Mouse (Mus musculus): ENCODE measurements around the gene Hook2. TPM values are rescaled to one million over a fixed set of nuclear protein-coding genes. Genes with fewer than 3 reads are reported as not detected.

The Hook2 gene
- polyA plus RNA-seq, 1 experiment from 2014 or later = 7.7 TPM

DNA sequence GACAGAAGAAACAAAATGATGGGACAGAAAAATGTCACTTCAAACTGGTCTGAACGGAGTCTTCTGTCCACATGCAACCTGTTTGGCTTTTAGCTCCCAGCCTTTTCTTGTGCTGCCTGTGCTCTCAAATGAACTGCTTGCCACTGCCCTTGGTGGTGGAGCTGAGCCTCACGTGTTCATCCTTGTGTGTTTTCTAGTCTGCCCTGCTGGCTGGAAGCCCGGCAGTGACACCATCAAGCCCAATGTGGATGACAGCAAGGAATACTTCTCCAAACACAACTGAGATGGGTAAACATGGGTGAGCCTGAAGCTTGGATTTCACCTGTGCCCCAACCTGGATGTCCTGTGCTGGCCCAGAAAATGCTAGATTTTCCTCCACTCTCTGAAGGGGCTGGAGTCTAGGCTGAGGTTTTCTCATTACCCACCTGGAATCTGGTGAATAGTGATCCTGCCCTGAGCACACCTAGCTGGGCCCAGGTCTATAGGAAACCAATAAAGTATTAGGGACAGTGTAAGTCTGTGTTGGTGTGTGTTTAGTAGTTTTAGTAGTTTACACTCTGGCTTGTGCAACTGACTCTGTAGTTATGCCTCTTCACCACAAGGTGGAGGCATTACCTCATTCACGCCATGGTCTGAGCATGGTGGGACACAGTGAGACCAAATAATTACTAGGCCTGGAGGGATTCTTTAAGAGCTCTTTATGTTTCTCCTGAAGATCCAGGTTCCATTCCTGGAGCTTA, 16.4 kb upstream of the Hook2 start:
- no peaks in the 10 kb centered on the region for H3K9me3 ChIP-seq (replicated peaks)
- H3K36me3 ChIP-seq = peaks cover 45% of the 10 kb centered on the region
- no peak overlapping the region for H3K4me3 ChIP-seq
- no peak overlapping the region for H3K9ac ChIP-seq
- peaks cover 33% of the 10 kb centered on the region for H3K4me1 ChIP-seq (replicated peaks)
- H3K4me2 ChIP-seq = peak overlapping the region; percentile 11; the same call in 1 of the 2 replicates
- no peak overlapping the region for H3K27ac ChIP-seq (ENCODE audit: poor library complexity, severe bottlenecking)
- 71% methylated on average over 4 of the region's 4 CpGs for WGBS
- H3K27me3 ChIP-seq (replicated peaks) = no peaks in the 10 kb centered on the region
- ATAC-seq (ENCODE audit: insufficient number of reproducible peaks, low FRiP score) = no peak

DNA sequence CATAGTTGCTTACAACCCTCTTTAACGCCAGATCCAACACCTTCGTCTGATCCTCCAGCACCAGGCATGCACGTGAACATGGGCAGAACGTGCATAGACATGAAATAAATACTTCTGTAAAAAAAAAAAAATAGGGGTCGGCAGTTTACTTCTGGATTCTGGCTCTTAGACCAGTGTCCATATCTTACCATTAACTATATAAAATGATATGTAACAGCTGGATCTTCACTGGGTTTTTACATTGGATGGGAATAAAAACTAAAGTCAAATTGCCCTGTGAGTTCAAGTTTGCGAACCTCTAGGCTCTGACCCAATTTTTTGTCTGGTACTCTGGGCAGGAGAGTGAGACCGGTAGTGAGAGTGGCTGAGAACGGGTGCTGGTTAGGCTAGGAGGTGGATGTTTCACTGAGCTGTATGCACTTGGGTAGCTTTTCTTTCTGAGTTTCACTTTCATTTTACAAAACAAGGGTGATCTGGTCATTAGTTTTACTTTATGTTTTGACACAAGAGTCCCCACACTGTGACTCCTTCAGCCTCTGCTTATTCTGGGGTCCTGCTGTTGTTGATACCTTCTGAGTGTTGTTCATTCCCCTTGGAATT, 15.8 kb upstream of the Hook2 start:
- H3K27me3 ChIP-seq (replicated peaks) = no peaks in the 10 kb centered on the region
- 79% methylated on average over 8 of the region's 8 CpGs for WGBS
- H3K9ac ChIP-seq = no peak overlapping the region
- 0 out of 2 replicates have a peak overlapping the region, but pooled peaks have one; percentile 95 for H3K4me2 ChIP-seq
- no peaks in the 10 kb centered on the region for H3K9me3 ChIP-seq (replicated peaks)
- peaks cover 45% of the 10 kb centered on the region for H3K36me3 ChIP-seq
- H3K4me3 ChIP-seq = no peak overlapping the region
- ATAC-seq (ENCODE audit: insufficient number of reproducible peaks, low FRiP score) = no peak
- H3K4me1 ChIP-seq (replicated peaks) = peaks cover 40% of the 10 kb centered on the region
- H3K27ac ChIP-seq (ENCODE audit: poor library complexity, severe bottlenecking) = no peak overlapping the region

DNA sequence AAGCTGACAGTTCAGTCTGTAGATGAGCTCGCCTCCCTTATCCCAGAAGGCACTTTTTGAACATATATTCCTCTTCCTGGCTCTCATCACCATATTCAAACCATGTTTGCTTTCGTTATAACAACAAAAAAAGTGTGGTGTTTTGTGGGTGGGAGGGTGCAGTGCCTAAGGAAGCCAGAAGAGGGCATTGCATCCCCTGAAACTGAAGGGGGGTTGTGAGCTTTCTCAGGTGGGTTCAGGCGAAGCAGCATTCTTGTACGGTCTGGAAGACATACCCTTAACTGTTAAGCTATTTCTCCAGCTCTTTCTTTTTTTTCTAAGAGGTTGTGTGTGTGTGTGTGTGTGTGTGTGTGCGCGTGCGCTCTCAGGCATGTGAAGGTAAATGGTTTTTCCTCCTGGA, 15.0 kb upstream of the Hook2 start:
- H3K27me3 ChIP-seq (replicated peaks) = no peaks in the 10 kb centered on the region
- peak overlapping the region; percentile 71 for H3K27ac ChIP-seq (ENCODE audit: poor library complexity, severe bottlenecking)
- peaks cover 46% of the 10 kb centered on the region for H3K4me1 ChIP-seq (replicated peaks)
- no peak for ATAC-seq (ENCODE audit: insufficient number of reproducible peaks, low FRiP score)
- 35% methylated on average over 7 of the region's 7 CpGs for WGBS
- H3K36me3 ChIP-seq = peaks cover 45% of the 10 kb centered on the region
- H3K9me3 ChIP-seq (replicated peaks) = no peaks in the 10 kb centered on the region
- H3K9ac ChIP-seq = peak overlapping the region; percentile 69; the same call in 1 of the 2 replicates
- peak overlapping the region; percentile 55; the same call in 1 of the 2 replicates for H3K4me3 ChIP-seq
- H3K4me2 ChIP-seq = peak overlapping the region; percentile 95

DNA sequence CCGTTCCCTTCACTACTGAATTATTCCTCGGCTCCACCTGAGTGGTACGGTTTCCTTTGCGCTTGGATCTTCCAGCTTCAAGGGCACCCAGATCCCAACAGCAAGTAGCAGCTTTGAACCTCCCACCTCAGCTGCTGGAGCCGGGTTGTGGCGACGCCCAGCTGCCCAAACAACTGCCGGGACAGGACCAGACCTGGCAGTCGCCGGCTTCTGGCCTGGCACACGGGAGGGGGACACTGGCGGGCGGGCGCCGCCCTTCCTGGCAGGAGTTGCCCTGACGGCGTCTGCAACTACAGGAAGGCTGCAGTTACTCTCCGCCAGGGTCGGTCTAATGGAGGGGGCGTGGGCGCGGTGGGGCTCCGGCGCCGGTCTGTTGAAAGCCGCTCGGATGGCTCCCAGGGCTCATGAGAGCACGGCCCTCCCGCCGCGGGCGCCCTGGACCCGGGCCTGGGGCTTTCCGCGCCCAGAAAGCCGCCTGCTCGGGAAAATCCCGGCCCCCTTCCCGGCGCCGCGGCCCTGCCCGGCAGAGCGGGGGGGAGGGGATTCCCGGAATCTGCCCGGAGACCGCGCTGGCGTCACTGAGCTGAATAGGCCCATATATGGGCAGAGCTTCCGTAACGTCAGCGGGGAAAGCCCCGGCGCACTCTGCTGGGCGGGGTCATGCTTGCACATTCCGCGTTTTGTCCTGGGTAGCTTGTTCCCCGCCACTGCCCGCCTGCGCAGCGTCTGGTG, 14.2 kb upstream of the Hook2 start:
- Histone ChIP-seq H3K4me3 (peak overlapping the region; percentile 55), H3K4me1 (replicated peaks) (peaks cover 46% of the 10 kb centered on the region), H3K9ac (peak overlapping the region; percentile 78), H3K4me2 (peak overlapping the region; percentile 95), H3K27ac (ENCODE audit: poor library complexity, severe bottlenecking) (peak overlapping the region; percentile 71), H3K9me3 (replicated peaks) (no peaks in the 10 kb centered on the region), H3K27me3 (replicated peaks) (no peaks in the 10 kb centered on the region), H3K36me3 (peaks cover 39% of the 10 kb centered on the region)
- ATAC-seq (ENCODE audit: insufficient number of reproducible peaks, low FRiP score) = peak; percentile 85
- under 1% methylated on average over 61 of the region's 61 CpGs for WGBS

DNA sequence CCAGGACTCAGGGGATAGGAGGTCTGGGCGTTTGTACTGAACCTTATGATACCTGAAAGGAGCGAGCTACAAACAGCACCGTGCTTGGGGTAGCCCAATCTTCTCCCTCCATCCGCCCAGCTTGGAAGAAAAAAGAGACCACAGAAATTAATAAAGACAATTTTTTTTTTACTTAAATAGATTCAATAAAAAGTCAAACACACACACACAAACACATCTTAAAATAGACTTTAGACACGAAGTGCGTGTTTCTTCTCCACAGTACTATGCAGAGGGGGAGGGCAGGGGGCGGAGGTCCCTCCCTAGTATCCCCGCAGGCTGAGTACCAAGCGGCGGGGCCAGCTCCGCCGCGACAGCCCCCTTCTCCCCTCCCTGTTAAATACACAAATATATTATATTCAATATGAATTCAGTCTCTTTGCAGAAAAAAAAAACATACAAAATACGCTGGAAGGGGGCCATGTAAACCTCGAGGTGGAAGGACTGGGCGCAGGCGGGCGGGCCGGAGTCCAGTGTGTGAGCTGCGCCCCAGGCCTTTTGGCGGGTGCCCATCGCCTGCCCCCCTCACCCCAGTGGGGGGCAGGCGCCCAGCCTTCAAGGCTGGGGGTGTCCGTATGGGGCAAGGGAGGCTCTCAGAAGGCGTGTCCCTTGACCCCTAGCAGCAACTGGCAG, 13.5 kb upstream of the Hook2 start:
- H3K9me3 ChIP-seq (replicated peaks) = no peaks in the 10 kb centered on the region
- H3K4me2 ChIP-seq = peak overlapping the region; percentile 95
- peak overlapping the region; percentile 55 for H3K4me3 ChIP-seq
- H3K4me1 ChIP-seq (replicated peaks) = peaks cover 51% of the 10 kb centered on the region
- peak overlapping the region; percentile 71 for H3K27ac ChIP-seq (ENCODE audit: poor library complexity, severe bottlenecking)
- H3K27me3 ChIP-seq (replicated peaks) = no peaks in the 10 kb centered on the region
- no peak for ATAC-seq (ENCODE audit: insufficient number of reproducible peaks, low FRiP score)
- H3K36me3 ChIP-seq = peaks cover 32% of the 10 kb centered on the region
- H3K9ac ChIP-seq = peak overlapping the region; percentile 78
- under 1% methylated on average over 25 of the region's 25 CpGs for WGBS

- Histone ChIP-seq H3K9ac (peak overlapping the region; percentile 78), H3K4me3 (peak overlapping the region; percentile 55), H3K36me3 (peaks cover 25% of the 10 kb centered on the region), H3K9me3 (replicated peaks) (no peaks in the 10 kb centered on the region), H3K27ac (ENCODE audit: poor library complexity, severe bottlenecking) (peak overlapping the region; percentile 71), H3K4me2 (peak overlapping the region; percentile 95), H3K27me3 (replicated peaks) (no peaks in the 10 kb centered on the region), H3K4me1 (replicated peaks) (peaks cover 58% of the 10 kb centered on the region)
- no peak for ATAC-seq (ENCODE audit: insufficient number of reproducible peaks, low FRiP score)
- WGBS = 1% methylated on average over 70 of the region's 70 CpGs
These were observed 12.8 kb upstream of the Hook2 start for GRCm38 (mm10) chr8:84977435-84978247.

DNA sequence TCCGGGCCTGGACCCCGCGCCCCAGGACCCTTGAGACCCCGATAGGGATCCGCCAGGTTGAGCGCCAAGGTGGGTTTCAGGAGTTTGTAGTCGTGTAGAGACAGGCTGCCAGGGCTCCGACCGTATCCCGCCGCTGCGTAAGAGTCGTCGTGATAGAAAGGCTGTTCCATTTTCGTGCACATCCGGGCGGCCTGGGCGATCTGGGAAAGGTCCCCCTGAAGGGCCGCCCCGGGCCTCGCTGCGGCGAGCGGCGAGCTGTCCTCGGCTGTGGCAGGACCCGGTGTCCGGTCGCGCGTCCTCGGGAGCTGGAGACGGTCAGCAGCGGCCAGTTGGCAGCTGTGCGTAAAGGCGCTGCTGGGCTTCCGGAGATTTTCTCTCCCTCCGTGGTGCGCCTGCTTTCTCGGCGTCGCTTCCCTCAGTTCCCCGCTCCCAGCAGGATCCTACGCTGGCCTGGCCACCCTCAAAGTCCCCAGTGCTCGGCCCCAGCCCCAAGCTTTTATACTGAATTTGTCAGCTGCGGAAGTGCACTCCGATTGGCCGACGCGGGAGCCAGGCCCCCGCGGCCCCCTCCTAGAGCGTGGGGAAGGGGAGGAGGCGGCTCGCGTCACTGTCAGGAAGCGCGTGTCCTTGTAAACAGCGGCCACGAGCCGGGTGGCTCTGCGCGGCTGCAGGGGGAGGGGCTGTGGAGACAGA, 12.0 kb upstream of the Hook2 start, which contains the start of gene Junb:
Gene Junb (minus strand): TSS at position 471 of the 693 bp plus-strand sequence.
- ATAC-seq (ENCODE audit: insufficient number of reproducible peaks, low FRiP score) = peak; percentile 71
- Histone ChIP-seq H3K36me3 (peaks cover 18% of the 10 kb centered on the region), H3K9ac (peak within 1 kb of the TSS; percentile 78), H3K27me3 (replicated peaks) (no peaks in the 10 kb centered on the region), H3K4me3 (peak within 1 kb of the TSS; percentile 55), H3K27ac (ENCODE audit: poor library complexity, severe bottlenecking) (peak within 1 kb of the TSS; percentile 71), H3K4me1 (replicated peaks) (peaks cover 59% of the 10 kb centered on the region), H3K4me2 (peak within 1 kb of the TSS; percentile 95), H3K9me3 (replicated peaks) (no peaks in the 10 kb centered on the region)
- WGBS = under 1% methylated on average over 63 of the region's 63 CpGs

DNA sequence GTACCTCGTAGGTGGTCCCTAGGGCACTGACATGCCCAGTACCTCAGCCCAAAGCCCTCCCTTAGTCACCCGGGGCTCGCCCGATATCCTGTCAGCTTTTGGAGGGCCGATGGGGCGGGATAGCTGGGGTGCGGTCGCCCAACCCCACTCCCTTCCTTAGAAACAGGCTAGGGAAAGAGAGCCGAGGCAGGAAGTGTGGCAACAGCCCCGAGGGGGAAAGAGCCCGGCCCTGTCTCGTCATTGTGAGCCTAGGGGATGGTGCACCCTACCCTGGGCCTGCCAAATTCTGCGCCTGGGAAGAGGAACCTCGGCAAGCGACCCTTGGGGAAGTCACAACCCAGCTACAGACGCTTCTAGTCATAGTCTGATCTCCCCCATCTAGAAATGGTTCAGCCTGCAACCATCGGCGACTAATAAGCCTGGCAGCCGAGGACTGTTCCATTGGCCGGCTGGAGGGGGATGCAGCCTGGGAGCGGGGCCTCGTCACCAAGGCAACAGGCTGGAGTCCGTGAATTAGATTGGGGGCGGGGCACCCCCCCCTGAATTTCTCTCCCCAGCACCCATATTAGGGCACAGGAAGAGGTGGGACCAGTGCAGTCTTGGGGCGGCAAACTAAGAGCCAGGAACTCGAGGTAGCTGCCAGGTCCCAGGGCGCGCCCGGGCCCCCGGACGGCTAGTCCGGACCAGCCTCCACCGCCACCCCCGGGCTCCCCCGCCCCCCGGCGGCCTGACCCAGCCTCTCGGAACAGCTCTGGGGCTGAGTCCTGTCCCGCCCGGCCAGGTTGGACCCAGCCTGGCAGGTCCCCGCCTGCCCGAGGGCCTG, 10.6 kb upstream of the Hook2 start:
- Histone ChIP-seq H3K4me1 (replicated peaks) (peaks cover 66% of the 10 kb centered on the region), H3K27me3 (replicated peaks) (no peaks in the 10 kb centered on the region), H3K9ac (peak overlapping the region; percentile 50), H3K9me3 (replicated peaks) (no peaks in the 10 kb centered on the region), H3K4me3 (peak overlapping the region; percentile 55), H3K4me2 (peak overlapping the region; percentile 95), H3K27ac (ENCODE audit: poor library complexity, severe bottlenecking) (peak overlapping the region; percentile 71), H3K36me3 (peaks cover 6% of the 10 kb centered on the region; the same call in 1 of the 2 replicates)
- peak; percentile 43 for ATAC-seq (ENCODE audit: insufficient number of reproducible peaks, low FRiP score)
- 1% methylated on average over 42 of the region's 42 CpGs for WGBS

DNA sequence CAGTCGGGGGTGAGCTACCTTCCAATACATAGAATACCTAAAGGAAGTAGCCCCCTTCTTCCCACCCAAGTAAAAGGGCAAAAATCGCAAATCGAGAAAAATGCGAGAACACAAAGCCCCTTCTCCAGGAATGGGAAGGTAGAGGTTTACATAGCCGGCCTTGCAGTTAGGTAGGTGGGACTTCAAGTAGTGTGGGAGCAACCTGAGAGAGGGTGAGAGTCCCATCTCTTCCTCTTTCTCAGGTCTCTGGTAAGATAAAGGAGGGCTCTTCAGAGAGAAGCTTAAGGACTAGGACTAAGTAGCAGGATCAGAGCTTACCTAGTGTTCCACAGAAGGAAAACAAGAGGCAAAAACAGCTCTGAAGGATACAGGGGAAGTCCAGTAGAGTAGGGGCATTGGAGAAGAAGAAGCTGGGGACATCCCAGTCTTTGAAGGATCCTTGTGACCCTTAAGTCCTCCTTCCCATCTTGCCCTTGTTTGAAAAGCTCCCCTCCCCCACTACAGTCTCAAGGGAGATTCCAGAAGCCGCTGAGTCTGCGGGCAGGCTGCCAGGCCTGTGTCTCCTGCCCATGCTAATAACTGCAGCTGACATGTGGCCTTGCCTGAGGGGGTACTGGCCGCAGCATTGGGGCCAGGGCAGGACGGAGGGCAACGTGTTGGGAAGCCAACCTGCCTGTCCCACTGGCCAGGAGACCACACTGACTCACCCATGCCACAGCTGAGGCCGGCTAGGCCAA, 9.6 kb upstream of the Hook2 start:
- Histone ChIP-seq H3K4me1 (replicated peaks) (peaks cover 68% of the 10 kb centered on the region), H3K36me3 (no peaks in the 10 kb centered on the region), H3K9me3 (replicated peaks) (no peaks in the 10 kb centered on the region), H3K4me2 (peak overlapping the region; percentile 95), H3K27ac (ENCODE audit: poor library complexity, severe bottlenecking) (peak overlapping the region; percentile 64), H3K4me3 (no peak overlapping the region; the same call in 1 of the 2 replicates), H3K27me3 (replicated peaks) (no peaks in the 10 kb centered on the region), H3K9ac (0 out of 2 replicates have a peak overlapping the region, but pooled peaks have one; percentile 50)
- 26% methylated on average over 11 of the region's 11 CpGs for WGBS
- no peak for ATAC-seq (ENCODE audit: insufficient number of reproducible peaks, low FRiP score)
